Mouse (Mus musculus): ENCODE data around the gene F2rl1. TPM values are rescaled to one million over a fixed set of nuclear protein-coding genes. Genes with fewer than 3 reads are reported as not detected.

Gene F2rl1
- polyA plus RNA-seq, 1 experiment from 2014 or later = not detected

DNA sequence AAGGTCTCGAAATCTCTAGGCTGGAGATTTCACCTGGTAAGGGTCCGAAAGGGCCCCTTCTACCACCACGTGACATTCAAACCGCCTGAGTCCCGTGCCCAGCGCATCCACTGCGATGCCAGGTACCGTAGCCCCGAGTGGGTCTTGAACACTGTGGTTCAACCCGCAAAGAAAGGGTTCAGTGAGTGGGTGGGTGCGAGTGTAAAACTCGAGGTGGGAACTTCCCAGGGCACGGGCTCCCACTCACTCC lies 678 bp downstream of the F2rl1 start:
- H3K27ac ChIP-seq = peak overlapping the region; percentile 25; the same call in 1 of the 2 replicates
- H3K27me3 ChIP-seq (ENCODE audit: low read depth, poor library complexity, severe bottlenecking) = peaks cover 62% of the 10 kb centered on the region
- no peaks in the 10 kb centered on the region for H3K9me3 ChIP-seq (replicated peaks)
- peak overlapping the region; percentile 54 for H3K4me3 ChIP-seq
- no peaks in the 10 kb centered on the region for H3K36me3 ChIP-seq
- WGBS = 0% methylated on average over 13 of the region's 13 CpGs
- H3K4me1 ChIP-seq = peaks cover 20% of the 10 kb centered on the region
- no peak for DNase-seq (ENCODE audit: low spot score)

DNA sequence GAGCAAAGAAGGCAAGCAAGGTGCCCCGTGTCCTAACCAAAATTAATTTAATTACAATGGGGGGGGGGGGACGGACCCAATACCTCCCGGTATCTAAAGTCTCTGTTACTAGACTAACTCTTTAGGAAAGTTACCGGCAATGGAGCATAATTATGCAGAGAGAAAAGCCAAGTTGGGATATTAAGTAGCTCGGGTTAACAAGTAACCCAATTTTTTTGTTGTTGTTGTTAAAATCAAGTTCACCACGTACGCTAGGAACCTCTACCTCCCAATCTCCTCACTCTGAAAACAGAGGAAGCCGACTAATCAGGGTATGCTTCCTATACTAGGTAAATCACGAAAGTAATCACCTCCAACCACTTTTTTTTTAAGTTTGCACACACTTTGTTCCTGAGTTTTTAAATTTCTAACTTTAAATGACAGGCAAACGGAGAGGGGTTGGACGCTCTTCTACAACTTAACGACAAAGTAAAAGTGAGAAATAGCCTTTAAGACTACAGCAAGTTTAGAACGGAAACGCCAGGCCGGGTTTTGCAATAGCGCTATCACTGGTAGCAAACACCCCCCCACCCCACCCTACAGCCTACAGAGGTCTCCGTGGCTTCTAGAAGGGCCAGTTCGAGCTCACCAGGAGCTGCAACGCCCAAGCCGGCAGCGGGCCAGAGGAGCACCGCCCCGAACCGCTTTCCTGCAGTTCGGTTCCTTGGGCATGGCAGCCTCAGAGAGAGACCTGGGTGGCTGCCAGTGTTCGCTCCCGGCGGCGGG lies 1.2 kb downstream of the F2rl1 start:
- peaks cover 62% of the 10 kb centered on the region for H3K27me3 ChIP-seq (ENCODE audit: low read depth, poor library complexity, severe bottlenecking)
- 2% methylated on average over 29 of the region's 29 CpGs for WGBS
- DNase-seq (ENCODE audit: low spot score) = peak; percentile 51
- peak overlapping the region; percentile 54 for H3K4me3 ChIP-seq
- peaks cover 20% of the 10 kb centered on the region for H3K4me1 ChIP-seq
- no peaks in the 10 kb centered on the region for H3K9me3 ChIP-seq (replicated peaks)
- peak overlapping the region; percentile 25; the same call in 1 of the 2 replicates for H3K27ac ChIP-seq
- H3K36me3 ChIP-seq = no peaks in the 10 kb centered on the region

DNA sequence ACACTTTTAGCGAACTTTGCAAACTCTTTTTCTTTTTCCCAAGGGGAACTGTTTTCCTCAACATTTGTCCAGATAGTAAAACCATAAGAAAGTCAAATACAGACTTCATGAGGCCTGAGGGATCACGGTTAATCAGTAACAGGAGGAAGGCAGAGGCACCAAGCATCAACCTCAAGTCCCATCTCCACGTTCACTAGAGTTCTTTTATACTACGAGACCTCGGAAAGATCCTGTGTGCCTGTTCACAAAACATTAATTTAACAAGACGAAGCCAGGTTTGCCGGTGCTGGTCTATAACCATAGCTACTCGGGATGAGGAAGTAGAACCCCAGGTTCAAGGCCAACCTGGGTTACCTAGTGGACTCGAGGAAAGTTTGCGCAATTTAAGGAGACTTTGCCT lies 2.9 kb downstream of the F2rl1 start:
- WGBS = 91% methylated on average over 10 of the region's 10 CpGs
- Histone ChIP-seq H3K27me3 (ENCODE audit: low read depth, poor library complexity, severe bottlenecking) (peaks cover 49% of the 10 kb centered on the region), H3K9me3 (replicated peaks) (no peaks in the 10 kb centered on the region)

DNA sequence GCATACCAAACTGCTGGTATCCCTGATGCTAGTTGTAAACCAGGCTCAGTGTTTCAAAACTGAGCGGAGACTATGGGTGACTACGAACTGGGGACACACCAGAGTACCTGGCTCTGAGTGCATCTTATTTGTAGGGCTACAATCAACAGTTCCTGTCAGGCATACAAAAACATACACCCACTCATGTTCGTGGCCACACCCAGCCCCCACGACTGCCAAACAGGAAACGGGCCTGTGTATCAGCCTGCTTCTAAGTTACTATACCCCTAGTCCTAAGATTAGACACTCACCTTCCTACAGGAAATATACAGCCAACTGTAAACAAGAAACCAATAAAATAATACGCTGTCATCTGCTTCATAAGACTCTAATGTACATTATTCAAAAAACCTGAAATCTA lies 4.0 kb downstream of the F2rl1 start:
- Histone ChIP-seq H3K27ac (no peak overlapping the region), H3K27me3 (ENCODE audit: low read depth, poor library complexity, severe bottlenecking) (peaks cover 38% of the 10 kb centered on the region), H3K36me3 (no peaks in the 10 kb centered on the region), H3K9me3 (replicated peaks) (no peaks in the 10 kb centered on the region), H3K4me1 (peaks cover 20% of the 10 kb centered on the region), H3K4me3 (no peak overlapping the region)
- no peak for DNase-seq (ENCODE audit: low spot score)
- 88% methylated on average over 6 of the region's 6 CpGs for WGBS

More for the DNA sequence above, 2.9 kb downstream of the F2rl1 start:
- Histone ChIP-seq H3K36me3 (no peaks in the 10 kb centered on the region), H3K27ac (no peak overlapping the region), H3K4me1 (peaks cover 20% of the 10 kb centered on the region), H3K4me3 (no peak overlapping the region)
- DNase-seq (ENCODE audit: low spot score) = no peak

DNA sequence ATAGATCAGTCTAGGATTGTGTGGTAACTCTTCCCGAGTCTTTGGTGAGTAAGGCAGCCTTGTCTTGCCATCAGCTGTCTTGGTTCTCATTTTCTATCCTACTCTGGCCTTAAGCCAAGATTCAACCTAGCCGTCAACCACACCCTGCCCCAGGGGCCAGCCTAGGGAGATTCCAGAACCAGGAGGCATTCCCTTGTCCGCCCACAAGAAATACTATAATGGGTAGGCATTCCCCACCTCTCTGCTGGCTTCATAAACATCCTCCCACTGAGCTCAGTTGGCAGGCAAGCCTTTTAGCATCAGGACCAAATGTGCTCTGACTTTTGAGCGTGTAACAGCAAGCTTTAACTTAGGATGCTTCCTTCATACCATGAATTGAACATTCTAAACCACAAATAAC lies 10.3 kb downstream of the F2rl1 start:
- H3K36me3 ChIP-seq = no peaks in the 10 kb centered on the region
- H3K4me1 ChIP-seq = no peaks in the 10 kb centered on the region
- no peaks in the 10 kb centered on the region for H3K27me3 ChIP-seq (ENCODE audit: low read depth, poor library complexity, severe bottlenecking)
- DNase-seq (ENCODE audit: low spot score) = no peak
- H3K27ac ChIP-seq = no peak overlapping the region
- no peak overlapping the region for H3K4me3 ChIP-seq
- 85% methylated on average over 4 of the region's 4 CpGs for WGBS
- H3K9me3 ChIP-seq (replicated peaks) = no peaks in the 10 kb centered on the region

DNA sequence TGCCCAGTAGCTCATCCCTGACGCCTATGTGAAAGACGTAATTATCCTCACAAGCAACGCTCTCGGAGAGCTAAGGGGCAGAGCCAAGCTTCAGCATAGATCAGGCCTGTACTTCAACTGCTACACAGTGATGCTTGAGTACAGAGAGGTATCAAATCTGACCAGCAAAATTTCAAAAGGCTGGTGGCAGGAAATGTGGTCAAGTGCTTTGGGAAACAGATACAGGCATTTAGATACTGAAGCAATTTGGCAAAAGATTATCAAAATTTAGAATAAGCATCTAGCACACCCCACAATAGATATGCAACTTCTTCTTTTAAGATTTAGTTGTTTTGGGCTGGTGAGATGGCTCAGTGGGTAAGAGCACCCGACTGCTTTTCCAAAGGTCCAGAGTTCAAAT lies 15.0 kb downstream of the F2rl1 start:
- H3K27me3 ChIP-seq (ENCODE audit: low read depth, poor library complexity, severe bottlenecking) = no peaks in the 10 kb centered on the region
- H3K4me3 ChIP-seq = no peak overlapping the region
- no peaks in the 10 kb centered on the region for H3K4me1 ChIP-seq
- DNase-seq (ENCODE audit: low spot score) = no peak
- H3K27ac ChIP-seq = no peak overlapping the region
- 91% methylated on average over 5 of the region's 5 CpGs for WGBS
- no peaks in the 10 kb centered on the region for H3K9me3 ChIP-seq (replicated peaks)
- no peaks in the 10 kb centered on the region for H3K36me3 ChIP-seq

DNA sequence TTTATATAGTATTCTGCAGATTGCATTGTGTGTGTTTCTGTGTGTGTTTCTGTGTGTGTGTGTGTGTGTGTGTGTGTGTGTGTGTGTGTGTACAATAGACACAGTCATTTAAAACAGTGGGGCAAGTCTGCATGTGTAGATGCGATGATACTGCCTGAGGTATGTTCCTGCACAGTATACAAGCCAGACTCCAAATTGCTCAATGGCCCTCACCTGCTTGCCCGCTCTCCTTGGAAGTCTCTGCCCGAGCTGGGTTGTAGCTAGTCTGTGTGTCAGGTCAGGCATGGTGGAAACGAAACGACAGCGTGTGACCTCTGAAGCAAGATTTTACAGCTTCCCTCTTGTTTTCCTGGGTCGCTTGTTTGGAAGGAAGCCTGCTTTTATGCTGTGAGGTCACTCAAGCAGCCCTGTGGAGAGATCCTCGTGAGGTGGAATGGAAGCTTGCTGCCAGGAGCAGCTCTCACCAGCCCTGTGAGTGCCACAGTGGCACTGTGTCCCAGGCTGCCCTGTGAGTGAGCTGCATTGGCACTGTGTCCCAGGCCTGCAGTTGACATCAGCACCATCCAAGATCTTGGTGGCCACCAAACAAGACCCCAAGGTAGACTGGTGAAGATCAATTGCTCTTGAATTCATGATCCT lies 21.6 kb downstream of the F2rl1 start:
- Histone ChIP-seq H3K4me1 (peaks cover 7% of the 10 kb centered on the region; the same call in 1 of the 2 replicates), H3K9me3 (replicated peaks) (no peaks in the 10 kb centered on the region), H3K27ac (no peak overlapping the region), H3K36me3 (no peaks in the 10 kb centered on the region), H3K27me3 (ENCODE audit: low read depth, poor library complexity, severe bottlenecking) (no peaks in the 10 kb centered on the region), H3K4me3 (no peak overlapping the region)
- WGBS = 79% methylated on average over 8 of the region's 8 CpGs
- DNase-seq (ENCODE audit: low spot score) = no peak

DNA sequence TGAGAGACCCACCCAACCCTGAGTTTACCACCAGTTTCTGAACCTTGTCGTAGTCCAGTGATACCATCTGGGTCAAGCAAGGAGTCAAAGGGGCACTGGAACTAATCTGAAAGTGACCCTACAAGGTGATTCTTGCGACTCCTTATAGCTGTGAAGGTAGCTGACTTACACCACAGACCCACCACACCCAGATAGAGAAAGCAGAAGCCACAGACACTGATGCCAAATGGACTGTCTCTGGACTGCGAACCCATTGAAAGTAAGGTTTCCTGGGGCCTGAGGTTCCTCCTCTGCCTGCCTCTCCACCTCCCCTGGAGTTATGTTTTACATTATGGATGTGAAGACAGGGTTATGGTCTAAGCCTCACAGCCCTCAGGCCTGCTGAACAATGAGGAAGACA lies 28.4 kb downstream of the F2rl1 start:
- no peaks in the 10 kb centered on the region for H3K36me3 ChIP-seq
- H3K4me3 ChIP-seq = no peak overlapping the region
- peaks cover 33% of the 10 kb centered on the region for H3K4me1 ChIP-seq
- WGBS = 82% methylated on average over 3 of the region's 3 CpGs
- H3K9me3 ChIP-seq (replicated peaks) = no peaks in the 10 kb centered on the region
- DNase-seq (ENCODE audit: low spot score) = no peak
- no peak overlapping the region for H3K27ac ChIP-seq
- no peaks in the 10 kb centered on the region for H3K27me3 ChIP-seq (ENCODE audit: low read depth, poor library complexity, severe bottlenecking)

DNA sequence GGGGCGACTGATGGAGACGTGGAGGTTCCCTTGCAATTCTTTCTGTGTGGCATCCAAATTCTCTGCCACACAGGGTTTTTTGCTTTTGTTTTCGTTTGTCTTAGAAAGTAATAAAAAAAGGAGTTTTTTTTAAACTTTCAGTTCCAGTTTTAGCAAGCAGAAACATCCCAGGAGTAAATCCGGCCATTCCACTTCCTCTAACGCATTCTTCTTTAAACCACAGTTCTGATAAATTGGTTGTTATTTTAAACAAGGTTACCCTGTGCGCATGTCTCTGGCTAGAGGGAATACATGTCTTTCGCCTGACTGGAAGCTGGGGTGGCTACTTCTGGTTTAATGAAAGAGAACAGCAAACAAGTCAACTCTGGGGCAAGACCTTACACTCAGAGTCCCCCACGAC lies 30.2 kb downstream of the F2rl1 start:
- no peak overlapping the region for H3K27ac ChIP-seq
- no peak for DNase-seq (ENCODE audit: low spot score)

DNA sequence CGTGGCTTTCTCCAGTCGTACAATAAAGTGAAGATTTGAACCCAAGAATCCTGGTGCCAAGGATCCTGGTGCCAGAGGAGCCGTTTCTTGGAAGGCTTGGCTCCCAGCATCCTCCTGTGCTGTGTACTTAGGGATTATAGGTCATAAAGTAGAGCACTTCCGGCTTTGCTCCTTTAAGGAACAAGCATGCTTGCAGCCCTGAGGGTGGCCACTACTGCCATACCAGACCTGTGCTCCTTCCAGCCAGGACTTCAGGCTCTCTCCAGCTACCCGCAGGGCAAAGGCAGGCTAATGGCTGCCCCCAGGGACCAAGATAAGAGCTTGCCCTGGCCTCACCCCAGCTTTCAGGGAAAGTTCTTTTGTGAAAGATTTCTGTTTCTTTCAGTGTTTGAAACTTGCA lies 31.7 kb downstream of the F2rl1 start:
- WGBS = 66% methylated on average over 5 of the region's 5 CpGs
- no peaks in the 10 kb centered on the region for H3K9me3 ChIP-seq (replicated peaks)
- no peaks in the 10 kb centered on the region for H3K36me3 ChIP-seq
- peaks cover 26% of the 10 kb centered on the region for H3K4me1 ChIP-seq
- H3K27me3 ChIP-seq (ENCODE audit: low read depth, poor library complexity, severe bottlenecking) = no peaks in the 10 kb centered on the region
- no peak overlapping the region for H3K4me3 ChIP-seq
- DNase-seq (ENCODE audit: low spot score) = no peak
- H3K27ac ChIP-seq = 0 out of 2 replicates have a peak overlapping the region, but pooled peaks have one; percentile 40

More for the DNA sequence above, 30.2 kb downstream of the F2rl1 start:
- H3K9me3 ChIP-seq (replicated peaks) = no peaks in the 10 kb centered on the region
- H3K4me1 ChIP-seq = peaks cover 28% of the 10 kb centered on the region
- H3K4me3 ChIP-seq = no peak overlapping the region
- H3K36me3 ChIP-seq = no peaks in the 10 kb centered on the region
- H3K27me3 ChIP-seq (ENCODE audit: low read depth, poor library complexity, severe bottlenecking) = no peaks in the 10 kb centered on the region
- 75% methylated on average over 8 of the region's 8 CpGs for WGBS

DNA sequence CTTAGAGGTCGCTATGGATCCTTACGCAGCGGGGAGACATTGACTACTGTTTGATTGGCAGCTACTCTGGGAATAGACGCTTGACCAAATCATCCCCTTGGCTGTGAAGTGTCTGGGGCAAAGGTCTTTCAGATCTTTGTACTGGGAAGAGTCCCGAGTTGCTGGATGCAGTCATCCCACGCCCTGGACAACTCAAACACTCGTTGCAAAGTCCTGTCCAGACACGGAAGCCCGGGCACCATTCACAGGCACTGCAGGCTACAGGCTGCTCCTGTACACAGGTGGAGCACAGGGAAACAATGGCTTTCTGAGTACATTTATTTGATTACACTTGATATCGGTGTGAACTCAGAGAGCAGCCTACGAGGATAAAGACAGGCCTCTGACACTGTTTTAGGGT lies 33.7 kb downstream of the F2rl1 start:
- 86% methylated on average over 11 of the region's 11 CpGs for WGBS
- DNase-seq (ENCODE audit: low spot score) = no peak
- no peak overlapping the region for H3K4me3 ChIP-seq
- H3K36me3 ChIP-seq = no peaks in the 10 kb centered on the region
- no peaks in the 10 kb centered on the region for H3K9me3 ChIP-seq (replicated peaks)
- H3K27me3 ChIP-seq (ENCODE audit: low read depth, poor library complexity, severe bottlenecking) = no peaks in the 10 kb centered on the region
- H3K4me1 ChIP-seq = peaks cover 8% of the 10 kb centered on the region
- no peak overlapping the region for H3K27ac ChIP-seq

DNA sequence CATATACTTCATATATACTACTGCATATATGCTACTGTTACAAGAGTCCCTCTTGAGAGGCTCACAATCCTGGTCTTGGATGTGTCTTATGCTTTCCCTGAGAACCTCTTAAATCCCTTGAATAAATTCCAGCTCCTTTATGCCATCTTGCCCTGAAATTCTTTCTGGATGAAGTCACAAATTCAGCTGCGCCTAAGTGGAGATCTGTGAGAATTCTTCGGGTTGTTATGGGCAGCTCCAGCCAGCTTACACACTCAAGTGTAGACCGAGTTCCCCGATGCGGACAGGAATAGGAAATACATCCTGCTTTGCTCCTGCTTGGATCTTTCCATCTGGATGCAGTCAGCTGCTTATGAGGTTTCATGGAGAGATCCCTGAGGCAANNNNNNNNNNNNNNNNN lies 40.4 kb downstream of the F2rl1 start:
- Histone ChIP-seq H3K27ac (no peak overlapping the region), H3K27me3 (ENCODE audit: low read depth, poor library complexity, severe bottlenecking) (no peaks in the 10 kb centered on the region), H3K36me3 (no peaks in the 10 kb centered on the region), H3K4me1 (no peaks in the 10 kb centered on the region), H3K9me3 (replicated peaks) (no peaks in the 10 kb centered on the region), H3K4me3 (no peak overlapping the region)
- WGBS = 80% methylated on average over 5 of the region's 5 CpGs
- no peak for DNase-seq (ENCODE audit: low spot score)

DNA sequence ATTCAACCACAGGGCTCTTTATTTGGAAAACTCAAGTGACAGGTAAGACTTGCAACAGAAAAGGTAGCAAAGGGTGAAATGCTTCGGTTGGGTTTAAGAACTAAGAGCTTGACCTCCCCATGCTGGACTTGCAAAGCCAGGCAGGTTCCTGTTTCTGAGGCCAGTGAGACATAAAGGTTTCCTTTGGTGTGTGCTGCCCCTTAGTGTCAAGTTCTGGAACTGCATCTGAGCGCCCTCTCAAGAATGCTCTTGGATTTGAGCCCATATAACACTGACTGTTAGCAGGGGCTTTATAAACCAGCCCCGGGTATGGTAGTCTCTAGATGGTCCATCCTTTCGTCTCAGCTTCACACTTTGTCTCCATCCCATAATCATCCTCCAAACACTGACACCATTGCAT lies 43.6 kb downstream of the F2rl1 start:
- Histone ChIP-seq H3K4me1 (no peaks in the 10 kb centered on the region), H3K27ac (no peak overlapping the region), H3K36me3 (no peaks in the 10 kb centered on the region), H3K27me3 (ENCODE audit: low read depth, poor library complexity, severe bottlenecking) (no peaks in the 10 kb centered on the region), H3K4me3 (no peak overlapping the region), H3K9me3 (replicated peaks) (no peaks in the 10 kb centered on the region)
- WGBS = 24% methylated on average over 4 of the region's 4 CpGs
- peak; percentile 87 for DNase-seq (ENCODE audit: low spot score)

Data from limb, embryonic 10.5 days (tissue).